8 mouse cellular contexts compared by ENCODE assay signal in the genomic region with DNA sequence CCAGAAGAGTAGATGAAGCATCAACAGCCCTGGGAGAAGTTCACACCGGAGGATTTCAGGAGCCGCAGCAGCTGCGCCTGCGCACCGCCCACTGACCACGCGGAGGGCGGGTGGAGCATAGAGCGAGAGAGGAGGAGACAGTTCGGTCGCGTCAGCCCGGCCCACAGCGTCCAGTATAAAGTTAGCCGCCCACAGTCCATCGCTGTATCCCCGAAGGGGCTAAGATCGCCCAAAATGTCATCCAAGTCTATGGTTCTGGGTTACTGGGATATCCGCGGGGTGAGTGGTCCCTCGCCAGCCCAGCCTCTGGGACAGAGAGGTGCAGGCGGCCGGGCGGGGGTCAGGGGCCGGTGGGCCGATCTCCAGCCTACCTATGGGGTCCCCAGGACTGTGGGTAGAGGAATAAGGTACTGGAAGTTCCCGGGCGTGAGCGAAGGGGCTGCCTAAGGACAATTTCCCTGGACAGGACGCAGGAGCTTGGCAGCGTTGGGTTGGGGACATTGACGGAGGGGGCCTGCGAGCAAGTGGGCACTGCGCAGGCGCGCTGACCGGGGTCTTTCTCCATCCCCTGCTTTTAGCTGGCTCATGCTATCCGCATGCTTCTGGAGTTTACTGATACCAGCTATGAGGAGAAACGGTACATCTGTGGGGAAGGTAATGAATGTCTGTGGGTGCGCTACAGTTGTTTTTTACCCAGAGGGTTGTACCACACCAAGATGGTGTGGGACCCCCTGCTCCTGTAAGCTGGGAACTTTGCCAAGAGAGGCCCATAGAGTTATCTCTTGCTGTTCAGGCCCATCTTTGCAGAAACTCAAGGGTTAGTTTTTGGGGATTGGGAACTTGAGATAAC. TPM values are rescaled to one million over a fixed set of nuclear protein-coding genes. Genes with fewer than 3 reads are reported as not detected.
DNase-seq lines count a peak whose midpoint lies in the region; ATAC-seq and TF ChIP-seq lines count a peak whose summit lies in the region.

Gstm5 (plus strand) TSS at position 102 of the 850 bp plus-strand sequence.

- H3K9me3 ChIP-seq in ES-E14 (ENCODE audit: control insufficient read depth, insufficient read depth, low read depth, low read length): no peaks in the 10 kb centered on the region
- no peaks in the 10 kb centered on the region for H3K9me3 ChIP-seq in forebrain, embryonic 15.5 days
- no peaks in the 10 kb centered on the region for H3K9me3 ChIP-seq in liver, embryonic 14.5 days (ENCODE audit: control insufficient read depth, low read length)
- no peaks in the 10 kb centered on the region for H3K9me3 ChIP-seq in neural tube, embryonic 11.5 days (ENCODE audit: control insufficient read depth, low read length)
- no peaks in the 10 kb centered on the region for H3K9me3 ChIP-seq in stomach, embryonic 16.5 days (replicated peaks; ENCODE audit: control insufficient read depth, low read length)

- no peak within 1 kb of the TSS for H3K27ac ChIP-seq in ES-E14 (ENCODE audit: insufficient read depth, low read depth, low read length, poor library complexity, severe bottlenecking)
- H3K27ac ChIP-seq in forebrain, embryonic 15.5 days (replicated peaks): peak within 1 kb of the TSS; percentile 62
- peak within 1 kb of the TSS; percentile 61 for H3K27ac ChIP-seq in liver, embryonic 14.5 days
- no peak within 1 kb of the TSS for H3K27ac ChIP-seq in neural tube, embryonic 11.5 days (ENCODE audit: low read depth, low read length)
- peak within 1 kb of the TSS; percentile 72 for H3K27ac ChIP-seq in stomach, embryonic 16.5 days (ENCODE audit: low read length)

- TF ChIP-seq EP300 in liver, embryonic 14.5 days (IDR thresholded peaks at IDR 0.05; ENCODE audit: low read depth): peak; percentile 82

- H3K4me1 ChIP-seq in ES-E14 (ENCODE audit: control insufficient read depth in 2 of 2, insufficient read depth in 2 of 2, low read length in 2 of 2, poor library complexity in 1 of 2): no peaks in the 10 kb centered on the region; a peak in 1 of 4 replicates
- peaks cover 13% of the 10 kb centered on the region for H3K4me1 ChIP-seq in forebrain, embryonic 15.5 days
- peaks cover 8 to 16% of the 10 kb centered on the region in 2 experiments for H3K4me1 ChIP-seq in liver, embryonic 14.5 days (replicated peaks; ENCODE audit: control insufficient read depth in 2 of 2, insufficient read depth in 2 of 2, low read length in 1 of 2)
- H3K4me1 ChIP-seq in neural tube, embryonic 11.5 days (ENCODE audit: control insufficient read depth, insufficient read depth, low read length): peaks cover 6% of the 10 kb centered on the region; the same call in 1 of the 2 replicates
- peaks cover 6% of the 10 kb centered on the region; the same call in 1 of the 2 replicates for H3K4me1 ChIP-seq in stomach, embryonic 16.5 days (ENCODE audit: control insufficient read depth, insufficient read depth, low read length)

- intact Hi-C loops in heart, postnatal 10 days (cut with DNase I): no loop called here

- WGBS in forebrain, embryonic 15.5 days: 4% methylated on average over 40 of the region's 40 CpGs
- 3% methylated on average over 40 of the region's 40 CpGs for WGBS in liver, embryonic 14.5 days (ENCODE audit: insufficient replicate concordance)
- WGBS in neural tube, embryonic 11.5 days: 7% methylated on average over 40 of the region's 40 CpGs
- WGBS in stomach, embryonic 16.5 days: 7% methylated on average over 40 of the region's 40 CpGs

- H3K36me3 ChIP-seq in ES-E14 (ENCODE audit: control insufficient read depth, insufficient read depth, low read length, poor library complexity, severe bottlenecking): no peaks in the 10 kb centered on the region
- H3K36me3 ChIP-seq in forebrain, embryonic 15.5 days: no peaks in the 10 kb centered on the region; the same call in 1 of the 2 replicates
- peaks cover 5% of the 10 kb centered on the region for H3K36me3 ChIP-seq in liver, embryonic 14.5 days (replicated peaks; ENCODE audit: control insufficient read depth, insufficient read depth, low read depth)
- H3K36me3 ChIP-seq in neural tube, embryonic 11.5 days (ENCODE audit: control insufficient read depth, insufficient read depth, low read length): no peaks in the 10 kb centered on the region
- H3K36me3 ChIP-seq in stomach, embryonic 16.5 days (ENCODE audit: control insufficient read depth, insufficient read depth, low read length): no peaks in the 10 kb centered on the region

- H3K4me3 ChIP-seq in ES-E14 (ENCODE audit: insufficient read depth in 1 of 2, low read depth in 1 of 2, low read length in 2 of 2, poor library complexity in 1 of 2, severe bottlenecking in 1 of 2): peak within 1 kb of the TSS; percentile 38 to 59
- H3K4me3 ChIP-seq in forebrain, embryonic 15.5 days: peak within 1 kb of the TSS; percentile 66
- H3K4me3 ChIP-seq in liver, embryonic 14.5 days (ENCODE audit: insufficient read depth in 1 of 2, low read depth in 2 of 2, low read length in 2 of 2): peak within 1 kb of the TSS; percentile 63 to 70
- peak within 1 kb of the TSS; percentile 73 for H3K4me3 ChIP-seq in neural tube, embryonic 11.5 days (ENCODE audit: low read depth, low read length)
- peak within 1 kb of the TSS; percentile 77 for H3K4me3 ChIP-seq in stomach, embryonic 16.5 days (replicated peaks; ENCODE audit: low read length)

- DNase-seq in ES-E14 (ENCODE audit: low read depth, low spot score): no peak
- DNase-seq in cerebellum, adult 18-20 months: peak; percentile 84 to 89
- DNase-seq in heart, postnatal 10 days: peak; percentile 86 to 87
- peak; percentile 88 to 92 for DNase-seq in kidney, postnatal 4 days
- peak; percentile 66 to 72 (median 69) for DNase-seq in liver, embryonic 14.5 days (ENCODE audit: low read depth in 3 of 3, low spot score in 3 of 3)
- DNase-seq in neural tube, embryonic 11.5 days (ENCODE audit: low spot score): peak; percentile 87

- ATAC-seq in forebrain, embryonic 15.5 days (replicated peaks): peak; percentile 98
- ATAC-seq in liver, embryonic 14.5 days (ENCODE audit: insufficient read depth): peak; percentile 91
- ATAC-seq in neural tube, embryonic 11.5 days (ENCODE audit: insufficient read depth, low FRiP score, low TSS enrichment): peak; percentile 93
- peak; percentile 96 for ATAC-seq in stomach, embryonic 16.5 days (ENCODE audit: insufficient read depth, low FRiP score)

- peak within 1 kb of the TSS; percentile 32; the same call in 1 of the 2 replicates for H3K9ac ChIP-seq in ES-E14 (ENCODE audit: insufficient read depth, low read depth, low read length, poor library complexity, severe bottlenecking)
- H3K9ac ChIP-seq in forebrain, embryonic 15.5 days (replicated peaks): peak within 1 kb of the TSS; percentile 82
- peak within 1 kb of the TSS; percentile 76 for H3K9ac ChIP-seq in liver, embryonic 14.5 days (replicated peaks)
- peak within 1 kb of the TSS; percentile 88 for H3K9ac ChIP-seq in neural tube, embryonic 11.5 days (ENCODE audit: low read length)
- peak within 1 kb of the TSS; percentile 92 for H3K9ac ChIP-seq in stomach, embryonic 16.5 days (ENCODE audit: low read length)

- in situ Hi-C loops in ES-E14 (cut with MboI; ENCODE audit: low sequenced_read_pairs in 2 of 2, unreplicated experiment in 2 of 2): no loop called here

- peak within 1 kb of the TSS; percentile 80 for H3K4me2 ChIP-seq in forebrain, embryonic 15.5 days (replicated peaks)
- H3K4me2 ChIP-seq in liver, embryonic 14.5 days (ENCODE audit: low read depth): peak within 1 kb of the TSS; percentile 83
- H3K4me2 ChIP-seq in neural tube, embryonic 11.5 days (ENCODE audit: low read depth): peak within 1 kb of the TSS; percentile 80
- peak within 1 kb of the TSS; percentile 89 for H3K4me2 ChIP-seq in stomach, embryonic 16.5 days (ENCODE audit: low read depth, low read length)

- no peak for TF ChIP-seq CTCF in liver, embryonic 14.5 days (IDR thresholded peaks at IDR 0.05; ENCODE audit: low read depth)

- no peaks in the 10 kb centered on the region for H3K27me3 ChIP-seq in forebrain, embryonic 15.5 days
- no peaks in the 10 kb centered on the region for H3K27me3 ChIP-seq in liver, embryonic 14.5 days (ENCODE audit: control insufficient read depth, insufficient read depth, low read length)
- H3K27me3 ChIP-seq in neural tube, embryonic 11.5 days (ENCODE audit: control insufficient read depth, insufficient read depth, low read length): no peaks in the 10 kb centered on the region
- no peaks in the 10 kb centered on the region for H3K27me3 ChIP-seq in stomach, embryonic 16.5 days (ENCODE audit: control insufficient read depth, insufficient read depth, low read length)

TF ChIP-seq in ES-E14, 5 proteins besides CTCF, POLR2A, EP300 and RAD21:
- TF ChIP-seq CHD2 (IDR thresholded peaks at IDR 0.05; ENCODE audit: low read depth, low read length) (no peak), ZC3H11A (IDR thresholded peaks at IDR 0.05; ENCODE audit: borderline replicate concordance, low read depth, low read length) (no peak), HCFC1 (IDR thresholded peaks at IDR 0.05; ENCODE audit: borderline replicate concordance, insufficient read depth, low read length) (no peak), ZNF384 (IDR thresholded peaks at IDR 0.05; ENCODE audit: low read depth, low read length) (no peak), MAFK (IDR thresholded peaks at IDR 0.05; ENCODE audit: insufficient read depth, low read depth, low read length) (no peak)

RNA-seq across cellular contexts. Expression of gene Gstm5, which starts in this region (rescaled TPM):
- 12.2 and 20.7 TPM in 2 replicates for total RNA-seq in ES-E14 (2012; rRNA removed)
- 175 and 184 TPM in 2 replicates for polyA plus RNA-seq in forebrain, embryonic 15.5 days (2015; fragmentation: Nextera tagmentation; extraction: Ambion mirVana)
- 10 to 100 TPM; 50.7 to 50.8 TPM for total RNA-seq in heart, postnatal 10 days (2021)
- polyA plus RNA-seq in liver, embryonic 14.5 days (2012; rRNA removed): 86.0 and 111 TPM in 2 replicates
- polyA plus RNA-seq in liver, embryonic 14.5 days (2014; fragmentation: Nextera tagmentation; extraction: Ambion mirVana): 183 and 196 TPM in 2 replicates
- 210 and 222 TPM in 2 replicates for polyA plus RNA-seq in neural tube, embryonic 11.5 days (2014; fragmentation: Nextera tagmentation; extraction: Ambion mirVana)
- polyA plus RNA-seq in stomach, embryonic 16.5 days (2015; fragmentation: Nextera tagmentation; extraction: Ambion mirVana): 131 and 144 TPM in 2 replicates

Comparison
In these comparisons a context has a peak if more than half of its experiments do, and no peak if none do; other contexts are left out.
1. H3K27ac ChIP-seq: peak in forebrain, embryonic 15.5 days (single experiment), liver, embryonic 14.5 days (single experiment) and stomach, embryonic 16.5 days (single experiment); none in ES-E14 (single experiment) and neural tube, embryonic 11.5 days (single experiment).
2. H3K9ac ChIP-seq: peak in every context shown above with its lines; median percentile 92 in stomach, embryonic 16.5 days; 88 in neural tube, embryonic 11.5 days; 82 in forebrain, embryonic 15.5 days; 76 in liver, embryonic 14.5 days; 32 in ES-E14.
3. Peak in every context shown above with its lines, with median percentiles within 50 percentile points of each other: H3K4me3 ChIP-seq, ATAC-seq and H3K4me2 ChIP-seq.